Mouse (Mus musculus) layer of hippocampus, adult 9-10 months (tissue): Measurements from ENCODE around the gene Vps26a.

Experiments used
- DNase-seq: peaks from one replicate; pipeline ENCODE4 v3.0.0; 2022; ENCODE audit warnings: low spot score

The Vps26a gene

GRCm38 (mm10) chr10:62418831-62419356 lies 67.7 kb downstream of the Vps26a start:
- DNase-seq = no peak

- no peak for DNase-seq
Measured at GRCm38 (mm10) chr10:62413606-62413982, 73.0 kb downstream of the Vps26a start.

GRCm38 (mm10) chr10:62412906-62413605 lies 73.5 kb downstream of the Vps26a start:
- no peak for DNase-seq

GRCm38 (mm10) chr10:62411431-62412410 lies 74.9 kb downstream of the Vps26a start:
- no peak for DNase-seq

- peak; percentile 39 for DNase-seq
Measured at GRCm38 (mm10) chr10:62410943-62411342, 75.7 kb downstream of the Vps26a start.
